Mouse (Mus musculus): ENCODE measurements around the gene Gpnmb. TPM values are rescaled to one million over a fixed set of nuclear protein-coding genes. Genes with fewer than 3 reads are reported as not detected.

Gpnmb gene
- polyA plus RNA-seq, 1 experiment from 2014 or later: 1.4 TPM

- ATAC-seq (ENCODE audit: insufficient read depth, low FRiP score, low TSS enrichment) (no peak), DNase-seq (ENCODE audit: low spot score) (peak; percentile 64)
- no peak overlapping the region for H3K27ac ChIP-seq (ENCODE audit: low read depth, low read length)
- no peak overlapping the region for H3K4me3 ChIP-seq (ENCODE audit: low read depth, low read length)
- WGBS: 38% methylated on average over 8 of the region's 8 CpGs
- no peak overlapping the region for H3K4me2 ChIP-seq (ENCODE audit: low read depth)
- peaks cover 10% of the 10 kb centered on the region for H3K4me1 ChIP-seq (ENCODE audit: control insufficient read depth, insufficient read depth, low read length)
- no peaks in the 10 kb centered on the region for H3K27me3 ChIP-seq (ENCODE audit: control insufficient read depth, insufficient read depth, low read length)
- no peak overlapping the region for H3K9ac ChIP-seq (ENCODE audit: low read length)
- no peaks in the 10 kb centered on the region for H3K9me3 ChIP-seq (ENCODE audit: control insufficient read depth, low read length)
- H3K36me3 ChIP-seq (ENCODE audit: control insufficient read depth, insufficient read depth, low read length): no peaks in the 10 kb centered on the region
Observed at GRCm38 (mm10) chr6:49057053-49058021, 21.0 kb downstream of the Gpnmb start.

- ATAC-seq (ENCODE audit: insufficient read depth, low FRiP score, low TSS enrichment) (no peak), DNase-seq (ENCODE audit: low spot score) (no peak)
- H3K27ac ChIP-seq (ENCODE audit: low read depth, low read length): no peak overlapping the region
- no peaks in the 10 kb centered on the region for H3K36me3 ChIP-seq (ENCODE audit: control insufficient read depth, insufficient read depth, low read length)
- no peaks in the 10 kb centered on the region for H3K9me3 ChIP-seq (ENCODE audit: control insufficient read depth, low read length)
- H3K27me3 ChIP-seq (ENCODE audit: control insufficient read depth, insufficient read depth, low read length): no peaks in the 10 kb centered on the region
- no peak overlapping the region for H3K4me2 ChIP-seq (ENCODE audit: low read depth)
- H3K4me3 ChIP-seq (ENCODE audit: low read depth, low read length): no peak overlapping the region
- no peak overlapping the region for H3K9ac ChIP-seq (ENCODE audit: low read length)
- 48% methylated on average over 4 of the region's 4 CpGs for WGBS
- H3K4me1 ChIP-seq (ENCODE audit: control insufficient read depth, insufficient read depth, low read length): no peaks in the 10 kb centered on the region
Observed at GRCm38 (mm10) chr6:49068361-49068760, 32.0 kb downstream of the Gpnmb start.

GRCm38 (mm10) chr6:49073304-49074116 lies 37.2 kb downstream of the Gpnmb start, which contains the start of gene Malsu1:
Malsu1 (plus strand) TSS chr6:49073795.
- H3K9ac ChIP-seq (ENCODE audit: low read length): peak within 1 kb of the TSS; percentile 92
- ATAC-seq (ENCODE audit: insufficient read depth, low FRiP score, low TSS enrichment) (peak; percentile 98), DNase-seq (ENCODE audit: low spot score) (peak; percentile 96)
- H3K36me3 ChIP-seq (ENCODE audit: control insufficient read depth, insufficient read depth, low read length): no peaks in the 10 kb centered on the region
- H3K4me3 ChIP-seq (ENCODE audit: low read depth, low read length): peak within 1 kb of the TSS; percentile 100
- H3K9me3 ChIP-seq (ENCODE audit: control insufficient read depth, low read length): no peaks in the 10 kb centered on the region
- no peaks in the 10 kb centered on the region for H3K27me3 ChIP-seq (ENCODE audit: control insufficient read depth, insufficient read depth, low read length)
- under 1% methylated on average over 49 of the region's 49 CpGs for WGBS
- peak within 1 kb of the TSS; percentile 91 for H3K4me2 ChIP-seq (ENCODE audit: low read depth)
- peak within 1 kb of the TSS; percentile 63; the same call in 1 of the 2 replicates for H3K27ac ChIP-seq (ENCODE audit: low read depth, low read length)
- H3K4me1 ChIP-seq (ENCODE audit: control insufficient read depth, insufficient read depth, low read length): peaks cover 7% of the 10 kb centered on the region

- peaks cover 7% of the 10 kb centered on the region for H3K4me1 ChIP-seq (ENCODE audit: control insufficient read depth, insufficient read depth, low read length)
- H3K27ac ChIP-seq (ENCODE audit: low read depth, low read length): peak overlapping the region; percentile 63; the same call in 1 of the 2 replicates
- H3K36me3 ChIP-seq (ENCODE audit: control insufficient read depth, insufficient read depth, low read length): no peaks in the 10 kb centered on the region
- H3K4me2 ChIP-seq (ENCODE audit: low read depth): peak overlapping the region; percentile 91
- H3K9ac ChIP-seq (ENCODE audit: low read length): peak overlapping the region; percentile 92
- ATAC-seq (ENCODE audit: insufficient read depth, low FRiP score, low TSS enrichment) (peak; percentile 58), DNase-seq (ENCODE audit: low spot score) (no peak)
- peak overlapping the region; percentile 100 for H3K4me3 ChIP-seq (ENCODE audit: low read depth, low read length)
- no peaks in the 10 kb centered on the region for H3K27me3 ChIP-seq (ENCODE audit: control insufficient read depth, insufficient read depth, low read length)
- H3K9me3 ChIP-seq (ENCODE audit: control insufficient read depth, low read length): no peaks in the 10 kb centered on the region
- 1% methylated on average over 19 of the region's 19 CpGs for WGBS
Observed at GRCm38 (mm10) chr6:49074117-49074490, 37.8 kb downstream of the Gpnmb start.

GRCm38 (mm10) chr6:49077894-49078293 lies 41.5 kb downstream of the Gpnmb start:
- ATAC-seq (ENCODE audit: insufficient read depth, low FRiP score, low TSS enrichment) (no peak), DNase-seq (ENCODE audit: low spot score) (no peak)
- no peak overlapping the region for H3K4me3 ChIP-seq (ENCODE audit: low read depth, low read length)
- H3K4me1 ChIP-seq (ENCODE audit: control insufficient read depth, insufficient read depth, low read length): peaks cover 7% of the 10 kb centered on the region
- no peaks in the 10 kb centered on the region for H3K9me3 ChIP-seq (ENCODE audit: control insufficient read depth, low read length)
- H3K36me3 ChIP-seq (ENCODE audit: control insufficient read depth, insufficient read depth, low read length): no peaks in the 10 kb centered on the region
- H3K27ac ChIP-seq (ENCODE audit: low read depth, low read length): no peak overlapping the region
- H3K27me3 ChIP-seq (ENCODE audit: control insufficient read depth, insufficient read depth, low read length): no peaks in the 10 kb centered on the region
- no peak overlapping the region for H3K9ac ChIP-seq (ENCODE audit: low read length)
- 94% methylated on average over 2 of the region's 2 CpGs for WGBS
- H3K4me2 ChIP-seq (ENCODE audit: low read depth): no peak overlapping the region

GRCm38 (mm10) chr6:49079313-49079712 lies 43.0 kb downstream of the Gpnmb start:
- DNase-seq (ENCODE audit: low spot score) (no peak), ATAC-seq (ENCODE audit: insufficient read depth, low FRiP score, low TSS enrichment) (no peak)
- no peaks in the 10 kb centered on the region for H3K9me3 ChIP-seq (ENCODE audit: control insufficient read depth, low read length)
- H3K27me3 ChIP-seq (ENCODE audit: control insufficient read depth, insufficient read depth, low read length): no peaks in the 10 kb centered on the region
- H3K4me3 ChIP-seq (ENCODE audit: low read depth, low read length): no peak overlapping the region
- H3K27ac ChIP-seq (ENCODE audit: low read depth, low read length): no peak overlapping the region
- H3K4me1 ChIP-seq (ENCODE audit: control insufficient read depth, insufficient read depth, low read length): peaks cover 6% of the 10 kb centered on the region
- H3K9ac ChIP-seq (ENCODE audit: low read length): no peak overlapping the region
- H3K4me2 ChIP-seq (ENCODE audit: low read depth): no peak overlapping the region
- WGBS: 89% methylated on average over 1 of the region's 1 CpGs
- H3K36me3 ChIP-seq (ENCODE audit: control insufficient read depth, insufficient read depth, low read length): no peaks in the 10 kb centered on the region; the same call in 1 of the 2 replicates

GRCm38 (mm10) chr6:49083008-49083407 lies 46.7 kb downstream of the Gpnmb start:
- no peaks in the 10 kb centered on the region for H3K27me3 ChIP-seq (ENCODE audit: control insufficient read depth, insufficient read depth, low read length)
- peaks cover 2% of the 10 kb centered on the region; the same call in 1 of the 2 replicates for H3K36me3 ChIP-seq (ENCODE audit: control insufficient read depth, insufficient read depth, low read length)
- no peak overlapping the region for H3K9ac ChIP-seq (ENCODE audit: low read length)
- ATAC-seq (ENCODE audit: insufficient read depth, low FRiP score, low TSS enrichment) (no peak), DNase-seq (ENCODE audit: low spot score) (no peak)
- no peak overlapping the region for H3K4me2 ChIP-seq (ENCODE audit: low read depth)
- 95% methylated on average over 4 of the region's 4 CpGs for WGBS
- H3K4me1 ChIP-seq (ENCODE audit: control insufficient read depth, insufficient read depth, low read length): no peaks in the 10 kb centered on the region
- no peak overlapping the region for H3K4me3 ChIP-seq (ENCODE audit: low read depth, low read length)
- no peak overlapping the region for H3K27ac ChIP-seq (ENCODE audit: low read depth, low read length)
- no peaks in the 10 kb centered on the region for H3K9me3 ChIP-seq (ENCODE audit: control insufficient read depth, low read length)

GRCm38 (mm10) chr6:49094968-49095367 lies 58.6 kb downstream of the Gpnmb start:
- WGBS: 90% methylated on average over 10 of the region's 10 CpGs
- Histone ChIP-seq H3K4me1 (ENCODE audit: control insufficient read depth, insufficient read depth, low read length) (no peaks in the 10 kb centered on the region), H3K27ac (ENCODE audit: low read depth, low read length) (no peak overlapping the region), H3K9ac (ENCODE audit: low read length) (no peak overlapping the region), H3K36me3 (ENCODE audit: control insufficient read depth, insufficient read depth, low read length) (no peaks in the 10 kb centered on the region; the same call in 1 of the 2 replicates), H3K27me3 (ENCODE audit: control insufficient read depth, insufficient read depth, low read length) (no peaks in the 10 kb centered on the region), H3K4me2 (ENCODE audit: low read depth) (no peak overlapping the region), H3K4me3 (ENCODE audit: low read depth, low read length) (no peak overlapping the region), H3K9me3 (ENCODE audit: control insufficient read depth, low read length) (no peaks in the 10 kb centered on the region)
- ATAC-seq (ENCODE audit: insufficient read depth, low FRiP score, low TSS enrichment) (no peak), DNase-seq (ENCODE audit: low spot score) (no peak)

All from neural tube, embryonic 11.5 days (tissue).